Mouse (Mus musculus): Measurements from ENCODE around the gene Hsd17b7. TPM values are rescaled to one million over a fixed set of nuclear protein-coding genes. Genes with fewer than 3 reads are reported as not detected.

Gene Hsd17b7
- polyA plus RNA-seq, 1 experiment from 2014 or later, result 23.4 TPM

DNA sequence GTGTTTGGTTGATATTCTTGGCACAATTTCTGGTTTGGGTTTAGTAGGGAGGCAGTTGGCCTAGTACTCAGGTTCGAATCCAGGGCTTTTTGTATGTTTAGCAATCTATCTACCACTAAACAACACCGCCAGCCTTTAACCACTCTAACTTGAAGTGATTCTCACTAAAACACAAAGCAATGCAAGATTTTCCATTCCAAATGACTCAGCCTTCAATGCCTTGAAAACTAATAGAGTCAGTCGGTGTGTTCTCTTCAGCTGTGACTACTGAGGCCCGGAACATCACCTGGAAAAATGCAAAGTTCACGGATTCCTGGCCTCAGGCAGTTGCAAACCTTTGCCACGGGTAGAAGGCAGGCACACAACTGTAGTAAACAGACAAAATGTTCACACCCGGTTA is 37.3 kb downstream of the Hsd17b7 start:
- Histone ChIP-seq H3K4me3 (no peak overlapping the region), H3K27me3 (replicated peaks; ENCODE audit: low read depth, poor library complexity, severe bottlenecking) (0 out of 2 replicates have a peak, but pooled peaks cover 8% of the 10 kb centered on the region), H3K4me1 (peaks cover 24% of the 10 kb centered on the region), H3K27ac (replicated peaks) (no peak overlapping the region), H3K9me3 (no peaks in the 10 kb centered on the region), H3K36me3 (replicated peaks) (no peaks in the 10 kb centered on the region)
- WGBS, result 87% methylated on average over 7 of the region's 7 CpGs
- no peak for DNase-seq (ENCODE audit: low spot score)

DNA sequence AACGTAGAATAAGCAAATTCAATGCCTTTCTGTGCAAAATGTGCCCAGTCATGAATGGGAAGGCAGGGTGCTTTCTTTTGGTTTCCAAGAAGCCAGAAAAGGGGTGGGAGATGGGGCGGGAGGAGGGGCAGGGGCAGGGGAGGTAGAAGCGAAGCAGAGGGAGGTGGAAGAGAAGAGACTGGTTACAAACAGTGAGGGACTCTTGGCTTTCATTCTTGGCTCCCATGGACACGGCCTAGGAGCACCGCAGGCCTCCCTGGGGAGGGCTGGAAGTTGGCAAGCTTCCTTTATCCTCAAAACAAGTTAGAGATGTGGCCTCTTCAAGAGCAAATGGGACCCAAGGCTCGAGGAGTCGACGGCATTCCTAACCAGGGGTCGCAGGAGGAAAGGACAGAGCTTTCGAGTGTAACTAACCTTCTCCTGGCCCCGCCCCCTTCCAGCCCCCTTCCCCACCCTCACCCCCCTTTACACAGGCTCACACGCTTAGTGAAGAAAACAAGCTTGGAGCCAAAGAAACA is 40.5 kb downstream of the Hsd17b7 start, which contains the start of gene Ccdc190:
Gene Ccdc190, plus strand, starts transcription at position 195 of the 518 bp plus-strand sequence.
- H3K27me3 ChIP-seq (replicated peaks; ENCODE audit: low read depth, poor library complexity, severe bottlenecking), result 0 out of 2 replicates have a peak, but pooled peaks cover 8% of the 10 kb centered on the region
- no peaks in the 10 kb centered on the region for H3K36me3 ChIP-seq (replicated peaks)
- H3K4me1 ChIP-seq, result peaks cover 9% of the 10 kb centered on the region
- peak; percentile 21 for DNase-seq (ENCODE audit: low spot score)
- H3K9me3 ChIP-seq, result no peaks in the 10 kb centered on the region
- H3K4me3 ChIP-seq, result peak within 1 kb of the TSS; percentile 32; the same call in 1 of the 2 replicates
- H3K27ac ChIP-seq (replicated peaks), result peak within 1 kb of the TSS; percentile 24; the same call in 1 of the 2 replicates
- 20% methylated on average over 12 of the region's 12 CpGs for WGBS

DNA sequence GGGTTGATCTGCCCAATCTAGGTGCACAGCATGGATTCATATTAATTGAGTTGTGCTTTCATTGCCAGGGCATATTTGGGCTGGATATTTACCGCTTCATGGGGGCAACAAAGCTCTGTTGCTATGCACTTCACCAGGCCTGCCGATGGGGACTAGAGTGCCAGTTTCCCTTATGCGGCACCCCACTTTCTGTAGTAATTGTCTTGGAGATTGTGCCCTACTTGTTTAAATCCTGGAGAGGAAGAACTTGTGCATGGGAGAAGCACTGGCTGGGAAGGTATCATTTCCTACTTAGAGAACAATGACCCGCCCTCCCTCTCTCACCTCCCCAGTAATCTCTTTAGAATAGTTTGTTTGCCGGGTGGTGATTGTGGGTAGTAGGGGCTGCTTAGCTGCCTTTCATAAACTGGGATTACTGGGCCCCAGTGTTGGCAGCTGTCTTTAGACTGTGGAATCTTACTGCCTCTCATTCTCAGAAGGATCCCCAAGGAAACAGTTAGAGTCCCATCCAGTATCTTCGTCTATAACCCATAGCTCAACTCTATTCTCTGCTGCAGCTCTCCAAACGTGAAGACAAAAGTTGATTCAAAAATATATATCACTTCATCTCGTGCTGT is 41.2 kb downstream of the Hsd17b7 start:
- Histone ChIP-seq H3K4me1 (peaks cover 9% of the 10 kb centered on the region), H3K36me3 (replicated peaks) (no peaks in the 10 kb centered on the region), H3K27me3 (replicated peaks; ENCODE audit: low read depth, poor library complexity, severe bottlenecking) (0 out of 2 replicates have a peak, but pooled peaks cover 8% of the 10 kb centered on the region), H3K27ac (replicated peaks) (peak overlapping the region; percentile 24; the same call in 1 of the 2 replicates), H3K9me3 (no peaks in the 10 kb centered on the region), H3K4me3 (peak overlapping the region; percentile 32; the same call in 1 of the 2 replicates)
- 58% methylated on average over 8 of the region's 8 CpGs for WGBS
- no peak for DNase-seq (ENCODE audit: low spot score)

DNA sequence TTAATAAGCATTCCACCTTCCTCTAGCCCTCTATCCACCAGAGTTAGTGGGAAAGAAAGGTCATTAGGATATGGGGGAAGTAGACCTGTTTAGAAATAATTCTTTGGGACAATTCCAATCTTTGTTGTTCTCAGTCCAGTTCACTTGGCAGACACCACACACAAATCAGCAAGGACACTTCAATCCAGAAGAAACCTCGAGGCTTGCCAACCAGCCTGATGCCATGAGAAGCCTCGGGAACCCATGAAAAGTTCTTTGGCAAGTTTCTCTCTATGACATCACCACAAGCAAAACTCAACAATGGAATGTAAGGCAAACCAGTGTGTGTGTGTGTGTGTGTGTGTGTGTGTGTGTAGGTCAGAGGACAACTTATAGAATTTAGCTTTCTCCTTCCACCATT is 44.5 kb downstream of the Hsd17b7 start:
- Histone ChIP-seq H3K27ac (replicated peaks) (no peak overlapping the region), H3K9me3 (no peaks in the 10 kb centered on the region), H3K4me1 (peaks cover 15% of the 10 kb centered on the region), H3K4me3 (no peak overlapping the region), H3K27me3 (replicated peaks; ENCODE audit: low read depth, poor library complexity, severe bottlenecking) (peaks cover 16% of the 10 kb centered on the region), H3K36me3 (replicated peaks) (no peaks in the 10 kb centered on the region)
- no peak for DNase-seq (ENCODE audit: low spot score)
- WGBS, result 90% methylated on average over 2 of the region's 2 CpGs

DNA sequence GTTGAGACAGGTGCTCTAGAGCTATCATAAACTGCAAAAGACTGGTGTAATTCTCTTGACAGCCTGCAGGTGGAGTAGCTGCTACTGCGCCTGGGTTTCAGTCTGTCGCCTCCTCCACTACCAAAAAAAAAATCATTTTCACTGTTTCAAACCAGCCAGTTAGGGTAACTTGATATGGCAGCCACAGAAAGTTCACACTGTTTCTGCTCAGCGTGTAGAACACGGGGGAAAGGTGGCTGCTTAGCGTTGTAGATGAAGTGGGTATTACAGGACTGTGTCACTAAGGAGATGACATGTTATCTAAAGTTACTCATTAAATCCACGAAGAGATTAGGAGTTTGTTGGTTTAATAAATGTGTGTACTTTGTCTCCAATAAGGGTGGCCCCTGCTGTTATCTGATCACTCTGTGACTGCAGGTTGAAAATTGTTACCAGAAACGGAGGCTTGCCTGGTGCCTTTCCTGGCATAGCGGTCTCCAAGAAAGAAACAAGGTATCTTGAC is 47.3 kb downstream of the Hsd17b7 start:
- H3K4me3 ChIP-seq, result no peak overlapping the region
- peaks cover 7% of the 10 kb centered on the region for H3K27me3 ChIP-seq (replicated peaks; ENCODE audit: low read depth, poor library complexity, severe bottlenecking)
- no peaks in the 10 kb centered on the region for H3K36me3 ChIP-seq (replicated peaks)
- no peaks in the 10 kb centered on the region for H3K9me3 ChIP-seq
- H3K4me1 ChIP-seq, result peaks cover 11% of the 10 kb centered on the region
- 24% methylated on average over 8 of the region's 8 CpGs for WGBS
- peak; percentile 58 for DNase-seq (ENCODE audit: low spot score)
- H3K27ac ChIP-seq (replicated peaks), result no peak overlapping the region

DNA sequence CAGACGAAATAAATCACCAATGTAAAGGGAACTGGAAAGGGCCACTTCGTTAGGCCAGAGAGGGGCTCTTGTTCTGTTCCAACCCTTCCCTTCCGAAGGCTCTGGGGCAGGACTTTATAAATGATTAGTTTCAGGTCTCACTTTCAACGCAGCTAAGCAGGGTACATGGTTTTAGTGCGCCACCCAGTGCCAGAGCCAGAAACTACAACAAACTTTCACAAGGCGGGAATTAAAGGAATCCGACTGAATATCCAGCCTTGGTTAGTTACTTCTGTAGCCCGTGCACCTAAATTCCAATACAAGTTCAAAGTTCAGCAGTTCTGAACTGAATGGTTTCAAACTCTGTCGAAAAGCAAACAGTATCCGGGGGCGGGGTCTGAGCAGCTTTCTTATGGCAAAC is 49.8 kb downstream of the Hsd17b7 start:
- Histone ChIP-seq H3K9me3 (no peaks in the 10 kb centered on the region), H3K27me3 (replicated peaks; ENCODE audit: low read depth, poor library complexity, severe bottlenecking) (peaks cover 7% of the 10 kb centered on the region), H3K36me3 (replicated peaks) (no peaks in the 10 kb centered on the region), H3K4me3 (no peak overlapping the region), H3K27ac (replicated peaks) (no peak overlapping the region), H3K4me1 (peaks cover 17% of the 10 kb centered on the region)
- DNase-seq (ENCODE audit: low spot score), result peak; percentile 85
- 4% methylated on average over 11 of the region's 11 CpGs for WGBS

DNA sequence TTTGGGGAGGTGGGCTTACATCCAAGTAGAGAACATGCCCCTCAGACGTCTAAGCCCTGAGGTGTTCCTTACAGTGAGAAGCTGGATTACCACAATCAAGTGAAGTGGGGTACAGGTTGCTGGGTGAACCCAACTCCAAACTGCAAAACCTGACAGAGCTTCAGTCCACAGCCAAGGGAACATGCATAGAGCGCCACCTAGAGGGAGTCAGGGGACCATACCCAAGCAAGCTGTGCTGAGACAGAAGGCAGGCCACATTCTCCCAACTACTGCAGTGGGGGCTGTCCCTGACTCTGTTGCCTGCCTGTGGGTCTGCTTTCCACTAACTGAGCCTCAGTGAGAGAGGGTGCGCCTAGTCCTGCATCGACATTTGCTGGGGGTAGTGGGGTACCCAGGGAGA is 51.0 kb downstream of the Hsd17b7 start:
- WGBS, result 23% methylated on average over 4 of the region's 4 CpGs
- Histone ChIP-seq H3K27me3 (replicated peaks; ENCODE audit: low read depth, poor library complexity, severe bottlenecking) (peaks cover 7% of the 10 kb centered on the region), H3K9me3 (no peaks in the 10 kb centered on the region), H3K4me1 (peaks cover 19% of the 10 kb centered on the region), H3K27ac (replicated peaks) (no peak overlapping the region), H3K36me3 (replicated peaks) (no peaks in the 10 kb centered on the region), H3K4me3 (no peak overlapping the region)
- DNase-seq (ENCODE audit: low spot score), result peak; percentile 72

DNA sequence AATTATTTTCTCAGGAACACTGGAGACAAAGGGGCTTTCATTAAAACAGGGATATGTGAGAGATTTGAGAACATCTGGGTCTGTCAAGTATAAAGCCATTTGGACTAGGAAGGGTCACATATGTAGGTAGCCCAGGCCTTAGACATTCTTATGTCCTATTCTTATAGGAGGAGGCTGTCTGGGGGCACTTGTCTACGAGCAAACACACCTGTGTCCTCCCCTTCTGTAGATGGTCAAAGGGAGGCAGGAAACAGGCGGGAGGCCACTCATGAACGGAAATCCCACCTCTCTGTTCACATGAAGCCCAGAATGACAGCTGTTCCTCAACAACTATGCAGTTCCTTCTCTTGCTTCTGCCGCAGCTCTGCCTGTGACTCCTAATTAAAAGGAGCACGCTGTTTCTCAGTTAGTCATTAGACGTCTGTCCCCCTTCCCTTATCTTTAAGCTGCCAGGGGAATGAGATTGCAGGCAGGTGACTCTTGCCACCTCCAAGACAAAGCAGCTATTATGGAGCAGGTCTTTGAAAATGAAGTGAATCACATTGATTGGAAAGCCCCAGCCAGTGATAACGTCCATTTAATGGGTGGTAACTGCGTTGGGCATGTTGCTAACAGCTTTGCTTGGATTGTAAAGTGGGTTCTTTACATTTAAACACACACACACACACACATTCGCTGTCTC is 51.8 kb downstream of the Hsd17b7 start:
- Histone ChIP-seq H3K27ac (replicated peaks) (0 out of 2 replicates have a peak overlapping the region, but pooled peaks have one; percentile 30), H3K4me3 (no peak overlapping the region), H3K36me3 (replicated peaks) (no peaks in the 10 kb centered on the region), H3K4me1 (peaks cover 22% of the 10 kb centered on the region), H3K27me3 (replicated peaks; ENCODE audit: low read depth, poor library complexity, severe bottlenecking) (peaks cover 7% of the 10 kb centered on the region), H3K9me3 (no peaks in the 10 kb centered on the region)
- 64% methylated on average over 9 of the region's 9 CpGs for WGBS
- no peak for DNase-seq (ENCODE audit: low spot score)

DNA sequence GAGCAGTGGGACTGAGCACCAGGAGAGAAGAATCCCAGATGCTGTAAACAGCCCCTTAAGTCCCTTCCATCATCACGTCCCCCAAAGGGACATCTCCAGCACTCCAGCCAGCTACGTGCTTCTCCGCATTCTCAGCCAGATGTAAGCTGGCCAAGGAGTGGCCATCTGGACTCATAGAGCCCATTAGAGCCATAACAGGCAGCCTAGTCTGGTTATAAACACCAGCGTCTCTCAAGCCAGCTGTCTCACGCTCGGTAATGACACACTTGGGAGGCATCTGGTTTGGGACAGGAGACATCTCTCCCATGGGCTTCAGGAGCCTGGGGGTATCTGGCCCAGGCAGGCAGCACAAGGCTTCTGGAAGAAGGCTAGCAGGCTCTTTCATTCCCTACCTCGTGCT is 52.4 kb downstream of the Hsd17b7 start:
- WGBS, result 52% methylated on average over 7 of the region's 7 CpGs
- H3K4me3 ChIP-seq, result no peak overlapping the region
- H3K36me3 ChIP-seq (replicated peaks), result no peaks in the 10 kb centered on the region
- H3K27me3 ChIP-seq (replicated peaks; ENCODE audit: low read depth, poor library complexity, severe bottlenecking), result peaks cover 7% of the 10 kb centered on the region
- 0 out of 2 replicates have a peak overlapping the region, but pooled peaks have one; percentile 30 for H3K27ac ChIP-seq (replicated peaks)
- peak; percentile 36 for DNase-seq (ENCODE audit: low spot score)
- no peaks in the 10 kb centered on the region for H3K9me3 ChIP-seq
- peaks cover 20% of the 10 kb centered on the region for H3K4me1 ChIP-seq

DNA sequence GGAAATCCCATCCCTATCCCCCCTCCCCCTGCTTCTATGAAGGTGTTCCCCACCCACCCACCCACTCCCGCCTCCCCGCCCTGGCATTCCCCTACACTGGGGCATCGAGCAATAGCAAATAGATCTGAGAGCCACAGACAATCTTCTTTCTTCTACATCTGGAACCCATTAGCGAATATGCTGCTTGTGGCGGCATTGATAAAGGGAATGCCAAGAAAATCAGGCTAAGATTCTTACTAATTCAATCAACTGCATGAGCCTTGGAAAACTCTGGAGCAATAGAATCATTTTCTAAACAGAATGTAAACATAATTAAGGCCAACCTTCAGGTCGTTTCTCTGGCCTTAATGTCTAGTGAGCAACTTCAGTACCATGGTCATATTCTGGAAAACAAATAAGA is 57.5 kb downstream of the Hsd17b7 start:
- no peaks in the 10 kb centered on the region for H3K9me3 ChIP-seq
- no peaks in the 10 kb centered on the region for H3K27me3 ChIP-seq (replicated peaks; ENCODE audit: low read depth, poor library complexity, severe bottlenecking)
- H3K27ac ChIP-seq (replicated peaks), result no peak overlapping the region
- peak; percentile 14 for DNase-seq (ENCODE audit: low spot score)
- H3K4me1 ChIP-seq, result peaks cover 22% of the 10 kb centered on the region
- 52% methylated on average over 6 of the region's 6 CpGs for WGBS
- no peaks in the 10 kb centered on the region for H3K36me3 ChIP-seq (replicated peaks)
- H3K4me3 ChIP-seq, result no peak overlapping the region

DNA sequence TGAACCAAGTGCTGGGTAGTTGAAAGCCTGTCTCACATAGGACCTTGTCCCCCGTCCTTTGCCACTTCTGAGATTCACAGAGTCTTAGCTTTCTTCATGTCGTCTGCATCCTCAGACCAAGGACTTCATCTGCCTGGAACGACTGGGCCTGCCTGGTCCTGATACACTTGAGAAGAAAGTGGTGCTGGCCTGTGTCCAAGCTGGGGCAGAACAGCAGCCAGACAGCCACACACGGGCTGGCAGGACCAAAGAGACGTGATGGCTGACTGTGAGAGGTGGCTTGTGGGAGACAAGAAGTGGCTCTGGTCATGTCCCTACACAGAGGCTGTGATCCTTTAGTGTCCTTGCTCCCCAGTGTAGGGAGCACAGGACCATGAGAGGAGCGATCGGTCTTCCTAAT is 58.3 kb downstream of the Hsd17b7 start:
- 86% methylated on average over 7 of the region's 7 CpGs for WGBS
- no peak for DNase-seq (ENCODE audit: low spot score)
- Histone ChIP-seq H3K36me3 (replicated peaks) (no peaks in the 10 kb centered on the region), H3K27me3 (replicated peaks; ENCODE audit: low read depth, poor library complexity, severe bottlenecking) (no peaks in the 10 kb centered on the region), H3K27ac (replicated peaks) (peak overlapping the region; percentile 35), H3K4me1 (peaks cover 19% of the 10 kb centered on the region), H3K4me3 (no peak overlapping the region), H3K9me3 (no peaks in the 10 kb centered on the region)

DNA sequence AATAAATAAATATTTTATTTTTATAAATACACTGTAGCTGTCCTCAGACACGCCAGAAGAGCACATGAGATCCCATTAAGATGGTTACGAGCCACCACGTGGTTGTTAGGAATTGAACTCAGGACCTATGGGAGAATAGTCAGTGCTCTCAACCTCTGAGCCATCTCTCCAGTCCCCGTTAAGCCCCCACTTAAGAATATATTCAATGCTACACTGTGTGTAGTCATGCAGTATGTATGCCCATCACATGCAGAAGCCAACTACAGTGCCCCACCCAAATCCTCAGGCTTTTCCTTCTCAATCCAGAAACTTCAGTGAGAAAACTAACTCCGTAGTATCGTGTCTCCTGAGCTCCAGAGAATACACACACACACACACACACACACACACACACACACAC is 59.4 kb downstream of the Hsd17b7 start:
- Histone ChIP-seq H3K36me3 (replicated peaks) (no peaks in the 10 kb centered on the region), H3K9me3 (no peaks in the 10 kb centered on the region), H3K27me3 (replicated peaks; ENCODE audit: low read depth, poor library complexity, severe bottlenecking) (no peaks in the 10 kb centered on the region), H3K27ac (replicated peaks) (no peak overlapping the region), H3K4me1 (peaks cover 19% of the 10 kb centered on the region), H3K4me3 (no peak overlapping the region)
- WGBS, result 89% methylated on average over 6 of the region's 6 CpGs
- DNase-seq (ENCODE audit: low spot score), result no peak

All from embryonic facial prominence, embryonic 10.5 days (tissue).